In genomic region chr15:8716330-8716964, GRCm38 (mm10) we compare ENCODE assay signal across 8 mouse cellular contexts. TPM values are rescaled to one million over a fixed set of nuclear protein-coding genes. Genes with fewer than 3 reads are reported as not detected.
DNase-seq lines count a peak whose midpoint lies in the region; ATAC-seq and TF ChIP-seq lines count a peak whose summit lies in the region.

No protein-coding gene starts in this region.

- H3K9me3 ChIP-seq in heart, embryonic 12.5 days (replicated peaks), result no peaks in the 10 kb centered on the region
- no peaks in the 10 kb centered on the region for H3K9me3 ChIP-seq in ES-Bruce4 (replicated peaks; ENCODE audit: control insufficient read depth, insufficient read depth, low read length, poor library complexity, severe bottlenecking)

- intact Hi-C loops in heart, postnatal 10 days (cut with DNase I), result no loop called here
- intact Hi-C loops in left cerebral cortex, postnatal 10 days (cut with DNase I), result no loop called here

- no peaks in the 10 kb centered on the region for H3K27me3 ChIP-seq in heart, embryonic 12.5 days (replicated peaks)
- no peaks in the 10 kb centered on the region for H3K27me3 ChIP-seq in ES-Bruce4 (ENCODE audit: control insufficient read depth, insufficient read depth, low read length, poor library complexity, severe bottlenecking)

- TF ChIP-seq POLR2A in ES-Bruce4 (IDR thresholded peaks at IDR 0.05; ENCODE audit: insufficient read depth, low read length), result no peak

- TF ChIP-seq CTCF in ES-Bruce4 (IDR thresholded peaks at IDR 0.05; ENCODE audit: low read depth, low read length), result no peak

- WGBS in heart, embryonic 12.5 days, result 23% methylated on average over 12 of the region's 12 CpGs

- H3K36me3 ChIP-seq in heart, embryonic 12.5 days, result no peaks in the 10 kb centered on the region
- H3K36me3 ChIP-seq in ES-Bruce4 (ENCODE audit: control insufficient read depth, insufficient read depth, low read length, poor library complexity, severe bottlenecking), result no peaks in the 10 kb centered on the region

- H3K4me2 ChIP-seq in heart, embryonic 12.5 days, result peak overlapping the region; percentile 50

- 0 out of 2 replicates have a peak overlapping the region, but pooled peaks have one; percentile 17 for H3K9ac ChIP-seq in heart, embryonic 12.5 days
- peak overlapping the region; percentile 20 for H3K9ac ChIP-seq in ES-Bruce4 (ENCODE audit: low read depth, poor library complexity, severe bottlenecking)

- DNase-seq in heart, postnatal 10 days, result no peak
- DNase-seq in layer of hippocampus, adult 18-20 months (ENCODE audit: low spot score in 2 of 2), result no peak
- no peak for DNase-seq in left cerebral cortex, postnatal 10 days (ENCODE audit: extremely low spot score in 1 of 2, low spot score in 2 of 2)

- no peak for ATAC-seq in heart, embryonic 12.5 days (ENCODE audit: insufficient number of reproducible peaks, low FRiP score)
- ATAC-seq in hematopoietic stem cell, adult 5-6 weeks (replicated peaks in 1 of 2; ENCODE audit: insufficient read depth in 1 of 2, low FRiP score in 2 of 2, low TSS enrichment in 1 of 2, low read depth in 1 of 2, poor library complexity in 2 of 2, severe bottlenecking in 2 of 2), result peak; percentile 53 to 62; a peak in 3 of 4 replicates
- peak; percentile 46; the same call in 1 of the 2 replicates for ATAC-seq in megakaryocyte progenitor cell, adult 5-6 weeks (replicated peaks; ENCODE audit: poor library complexity)
- ATAC-seq in erythroid progenitor cell, adult 5-6 weeks (replicated peaks; ENCODE audit: low FRiP score, poor library complexity, severe bottlenecking), result no peak

- H3K4me1 ChIP-seq in heart, embryonic 12.5 days (replicated peaks), result no peaks in the 10 kb centered on the region
- peaks cover 2% of the 10 kb centered on the region for H3K4me1 ChIP-seq in ES-Bruce4 (ENCODE audit: control insufficient read depth, insufficient read depth, low read length)

- no peak overlapping the region for H3K27ac ChIP-seq in heart, embryonic 12.5 days (ENCODE audit: poor library complexity, severe bottlenecking)
- H3K27ac ChIP-seq in ES-Bruce4 (ENCODE audit: insufficient read depth, low read length), result peak overlapping the region; percentile 92

- H3K4me3 ChIP-seq in heart, embryonic 12.5 days, result no peak overlapping the region
- H3K4me3 ChIP-seq in ES-Bruce4 (ENCODE audit: low read depth, low read length), result peak overlapping the region; percentile 47

- no peak for TF ChIP-seq EP300 in ES-Bruce4 (IDR thresholded peaks at IDR 0.05; ENCODE audit: insufficient read depth, low read depth, low read length)

RNA-seq across cellular contexts. Expression of gene Slc1a3, which starts 5.9 kb away (rescaled TPM):
- polyA plus RNA-seq in heart, embryonic 12.5 days (2016; fragmentation: Nextera tagmentation; extraction: Ambion mirVana), result 19.7 and 19.9 TPM in 2 replicates
- total RNA-seq in heart, postnatal 10 days (2021), result 1 to 10 TPM; 1.3 to 3.4 TPM
- 21.7 and 25.4 TPM in 2 replicates for polyA plus RNA-seq in ES-Bruce4 (2011; ENCODE audit: insufficient read depth, insufficient read length, low read depth, missing spikeins)
- 0.30 TPM in 1 of 2 replicates, not detected in the other for total RNA-seq in hematopoietic stem cell, adult 5-6 weeks (2017)
- 0.67 TPM in 1 of 2 replicates, not detected in the other for total RNA-seq in megakaryocyte progenitor cell, adult 5-6 weeks (2015)
- total RNA-seq in megakaryocyte progenitor cell, adult 5-6 weeks (2017), result 0.08 TPM in 1 of 2 replicates, not detected in the other
- 100 to 1,000 TPM; 371 to 373 TPM for total RNA-seq in layer of hippocampus, adult 18-20 months (2021)
- total RNA-seq in erythroid progenitor cell, adult 5-6 weeks (2015; ENCODE audit: low replicate concordance), result 6.5 and 19.7 TPM in 2 replicates
- total RNA-seq in erythroid progenitor cell, adult 5-6 weeks (2017; ENCODE audit: low replicate concordance), result 1.7 and 2.6 TPM in 2 replicates
- 100 to 1,000 TPM; 295 to 305 TPM for total RNA-seq in left cerebral cortex, postnatal 10 days (2021)

Comparison
In these comparisons a context has a peak if more than half of its experiments do, and no peak if none do; other contexts are left out.
1. ATAC-seq: peak in hematopoietic stem cell, adult 5-6 weeks (2 of 2) and megakaryocyte progenitor cell, adult 5-6 weeks (single experiment); none in heart, embryonic 12.5 days (single experiment) and erythroid progenitor cell, adult 5-6 weeks (single experiment).
2. RNA of gene Slc1a3, which starts 5.9 kb away (total RNA-seq): 371 to 373 TPM in layer of hippocampus, adult 18-20 months and 295 to 305 TPM in left cerebral cortex, postnatal 10 days; 1.7 to 19.7 TPM in erythroid progenitor cell, adult 5-6 weeks, 1.3 to 3.4 TPM in heart, postnatal 10 days, 0.08 to 0.67 TPM in megakaryocyte progenitor cell, adult 5-6 weeks and 0.30 TPM in hematopoietic stem cell, adult 5-6 weeks; every median in the first group is over 10 times any median in the second.